Mouse (Mus musculus): ENCODE data around the gene Dram1.

DNA sequence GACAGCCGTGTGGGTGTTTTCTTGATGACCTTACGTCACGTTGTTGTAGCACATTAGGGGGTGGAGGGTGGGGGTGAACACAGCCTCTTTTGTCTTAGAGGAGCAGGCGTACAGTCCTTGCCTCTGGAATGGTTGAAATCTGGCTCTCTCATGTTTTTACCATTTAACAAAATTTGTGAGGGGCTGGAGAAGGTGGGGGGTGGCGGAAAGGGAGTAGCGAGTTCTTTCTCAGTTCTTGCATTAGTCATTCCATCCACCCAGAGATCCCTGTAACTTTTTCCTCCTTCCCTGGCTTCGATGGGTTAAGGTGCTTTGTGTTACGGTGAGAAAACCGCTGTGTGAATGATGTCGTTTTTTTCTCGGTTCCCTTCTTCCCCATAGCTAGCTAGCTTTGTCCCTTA, 41.3 kb upstream of the Dram1 start:
- TF ChIP-seq CTCF (IDR thresholded peaks at IDR 0.05; ENCODE audit: borderline replicate concordance, insufficient read depth, low read depth, low read length): no peak
- no peak for TF ChIP-seq POLR2A (IDR thresholded peaks at IDR 0.05; ENCODE audit: borderline replicate concordance, insufficient read depth, low read length)

Data from cerebellum, adult 2 months (tissue).